Mouse (Mus musculus): ENCODE measurements around the gene Uvssa.
A peak's percentile ranks its signal among the peaks of the same experiment; 100 is the strongest.

Uvssa gene

DNA sequence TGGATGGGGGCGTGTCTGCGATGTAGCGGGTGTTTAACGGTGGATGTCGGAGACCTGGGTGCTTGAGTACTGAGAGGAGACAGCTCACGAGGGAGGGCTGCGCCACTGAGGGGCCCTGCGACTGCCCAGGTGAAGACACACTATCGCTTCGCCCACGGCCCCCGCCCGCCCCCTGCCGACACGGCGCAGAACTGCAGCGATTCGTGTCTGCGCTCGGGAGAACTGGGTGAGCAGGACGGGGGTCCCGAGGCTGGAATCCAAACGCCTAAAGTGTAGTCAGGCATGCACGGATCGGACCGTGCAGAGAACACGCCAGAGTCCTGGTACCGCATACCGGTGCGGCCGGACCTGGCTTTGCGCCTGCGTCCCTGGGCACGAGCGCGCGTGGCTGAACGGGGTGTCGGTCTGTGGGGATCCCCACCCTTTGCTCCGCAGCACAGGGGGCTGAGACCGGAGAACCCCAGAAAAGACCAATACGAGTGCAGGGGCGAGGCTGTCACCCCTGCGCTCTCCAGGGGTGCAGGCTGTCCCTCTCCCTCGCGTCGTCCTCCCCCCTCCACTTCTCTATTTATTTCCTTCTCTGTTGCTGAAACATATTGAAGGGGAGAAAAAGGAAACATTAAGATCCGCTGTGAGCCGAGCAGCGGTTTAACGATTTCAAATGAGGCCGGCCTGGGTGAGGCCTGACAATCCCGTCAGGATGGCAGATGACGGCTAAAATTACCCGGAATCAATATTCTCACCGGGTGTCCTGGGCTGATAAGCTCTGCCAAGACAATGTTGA is 64.8 kb downstream of the Uvssa start:
- DNase-seq (ENCODE audit: low spot score in 2 of 2) = peak; percentile 10 to 22

DNA sequence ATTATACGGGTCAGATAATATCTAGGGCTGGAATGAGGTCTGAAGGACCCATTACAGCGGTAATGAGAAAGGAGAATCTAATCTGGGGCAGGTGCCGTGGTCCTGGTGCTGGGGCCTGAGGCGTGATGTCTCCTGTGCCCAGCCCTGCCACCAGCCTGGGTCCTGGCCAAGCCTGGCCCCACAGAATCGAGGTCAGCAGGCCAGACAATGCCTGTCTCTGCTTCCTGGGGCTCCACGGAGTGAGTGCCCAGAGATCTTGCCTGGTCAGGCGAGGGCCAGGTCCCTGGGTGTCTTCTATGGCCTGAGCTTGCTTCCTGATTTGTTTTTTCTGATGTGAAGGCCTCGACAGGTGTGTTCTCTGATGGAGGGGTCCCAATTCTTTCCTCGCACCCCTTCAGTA is 65.4 kb downstream of the Uvssa start:
- DNase-seq (ENCODE audit: low spot score in 2 of 2) = no peak

DNA sequence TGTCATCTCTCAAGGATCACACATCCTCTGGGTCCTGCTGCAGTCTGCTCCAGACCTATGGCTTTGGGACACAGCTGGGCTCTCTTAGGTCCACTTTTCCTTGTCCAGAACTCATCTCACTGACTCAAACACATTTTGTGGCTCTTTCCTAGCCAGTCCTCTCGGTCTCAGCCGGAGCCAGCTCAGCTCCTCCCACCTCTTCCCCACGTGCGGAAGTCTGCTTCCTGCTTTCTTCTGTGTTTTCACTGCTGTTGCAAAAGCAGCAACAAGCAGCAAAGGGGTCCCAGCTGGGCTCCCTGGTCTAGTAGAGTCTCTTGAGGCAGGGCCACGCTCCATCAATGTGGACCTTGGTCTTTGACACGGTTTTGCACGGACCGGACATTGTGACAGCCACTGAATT is 77.4 kb downstream of the Uvssa start:
- no peak for DNase-seq (ENCODE audit: low spot score in 2 of 2)

DNA sequence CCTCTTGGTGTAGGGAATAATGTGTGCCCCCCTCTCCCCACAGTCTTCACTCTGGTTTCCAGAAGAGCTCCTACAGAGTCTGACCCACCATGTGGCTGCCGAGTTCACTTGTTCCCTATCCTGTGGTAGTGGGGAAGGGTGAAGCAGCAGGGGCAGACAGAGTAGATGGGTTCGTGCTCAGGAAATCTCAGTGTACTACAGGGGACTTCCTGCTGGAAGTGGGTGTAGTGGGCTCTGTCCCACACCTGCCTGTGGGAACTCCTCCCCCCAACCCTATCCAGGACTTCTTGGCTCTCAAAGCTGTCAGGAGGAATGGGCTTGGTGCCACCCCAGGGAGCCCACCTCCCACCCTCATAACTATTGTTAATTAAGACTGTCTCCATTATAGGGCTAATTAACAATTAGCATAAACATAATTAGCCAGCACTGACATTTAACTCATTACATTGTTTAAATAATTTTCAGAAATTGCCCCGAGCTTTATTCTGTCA is 79.8 kb downstream of the Uvssa start:
- DNase-seq (ENCODE audit: low spot score in 2 of 2) = no peak

DNA sequence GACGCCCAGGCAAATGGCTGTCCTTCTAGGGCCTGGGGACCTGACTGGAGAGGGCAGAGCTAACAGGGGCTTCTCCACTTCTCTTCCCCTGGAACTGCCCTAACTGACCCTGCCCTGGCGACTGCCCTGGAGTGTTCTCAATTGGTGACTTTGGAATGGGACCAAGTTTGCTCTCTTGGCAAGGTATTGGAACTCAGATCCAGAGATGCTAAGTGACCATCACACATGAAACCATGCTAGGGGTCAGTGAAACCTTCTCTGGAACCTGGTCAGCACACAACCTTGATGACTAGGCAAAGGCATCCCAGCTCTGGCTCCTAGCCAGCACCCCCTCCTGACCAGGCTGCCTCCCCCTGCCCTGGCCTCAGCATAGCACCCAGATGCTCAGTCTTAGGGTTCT is 80.8 kb downstream of the Uvssa start:
- DNase-seq (ENCODE audit: low spot score in 2 of 2) = no peak

DNA sequence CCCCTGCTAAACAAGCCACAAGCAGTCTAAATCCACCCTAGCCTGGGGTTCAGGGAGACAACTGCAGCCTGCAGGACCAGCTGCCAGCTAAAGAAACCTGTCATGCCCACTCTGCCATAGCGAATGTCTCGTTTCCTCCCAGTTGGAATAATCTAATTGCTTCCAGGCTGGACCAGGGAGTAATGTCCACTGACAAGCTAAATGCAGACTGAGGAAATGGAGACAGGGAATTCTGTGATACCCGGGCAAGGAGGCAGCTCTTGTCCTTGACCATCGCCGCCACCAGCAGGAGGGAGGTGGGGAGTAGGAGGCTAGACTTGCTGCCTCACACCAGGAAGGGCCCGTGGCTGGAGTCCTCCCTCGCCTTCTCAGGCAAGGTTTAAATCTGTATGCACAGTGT is 86.0 kb downstream of the Uvssa start:
- no peak for DNase-seq (ENCODE audit: low spot score in 2 of 2)

DNA sequence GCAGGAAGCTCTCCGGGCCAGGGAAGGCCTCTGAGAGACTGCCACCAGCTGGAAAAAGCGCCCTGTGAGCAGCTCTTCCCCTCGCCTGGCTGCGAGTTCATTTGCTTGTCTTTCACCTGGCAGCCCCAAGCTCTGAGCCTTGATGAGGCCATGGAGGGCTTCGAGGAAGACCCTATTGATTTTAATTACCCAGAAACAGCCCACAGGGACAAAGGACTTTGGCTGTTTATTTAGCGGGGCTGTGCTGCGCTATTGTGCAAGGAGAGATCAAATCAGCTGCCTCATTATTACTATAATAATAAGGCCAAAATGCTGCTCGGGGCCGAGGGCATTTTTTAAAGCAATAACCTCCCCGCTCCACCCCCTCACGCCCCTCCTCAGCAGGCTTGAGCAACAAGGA is 87.1 kb downstream of the Uvssa start:
- DNase-seq (ENCODE audit: low spot score in 2 of 2) = no peak
